Mouse (Mus musculus) CH12.LX (cell line): ENCODE measurements around the gene Syap1.

Source experiments
- BHLHE40 ChIP-seq: IDR thresholded peaks from 2 replicates; pipeline ENCODE4 v1.6.1; 2011; ENCODE audit warnings: mild to moderate bottlenecking, low read depth, low read length, improper control_type of control experiment
- CHD1 ChIP-seq: IDR thresholded peaks from 2 replicates; pipeline ENCODE4 v1.6.1; 2012; ENCODE audit warnings: low read depth, low read length, improper control_type of control experiment, inconsistent platforms
- CTCF ChIP-seq, 2 experiments: IDR thresholded peaks in 1 of 2; conservative IDR thresholded peaks in 1 of 2; 2 replicates each; pipeline ENCODE4 v1.5.1; 2011 to 2012; ENCODE audit warnings: low read depth in 2 of 2, low read length in 2 of 2, improper control_type of control experiment in 1 of 2, inconsistent platforms in 1 of 2, mild to moderate bottlenecking in 1 of 2, moderate library complexity in 1 of 2
- E2F4 ChIP-seq: IDR thresholded peaks from 2 replicates; pipeline ENCODE4 v1.6.1; 2011; ENCODE audit warnings: low read depth, low read length, improper control_type of control experiment; ENCODE audit not compliant: insufficient replicate concordance
- EP300 ChIP-seq: IDR thresholded peaks from 2 replicates; pipeline ENCODE4 v1.6.1; 2011; ENCODE audit warnings: low read length, improper control_type of control experiment
- ETS1 ChIP-seq: conservative IDR thresholded peaks from 2 replicates; pipeline ENCODE4 v1.6.1; 2012; ENCODE audit warnings: low read depth, mild to moderate bottlenecking, inconsistent platforms, low read length, improper control_type of control experiment, moderate library complexity
- MAZ ChIP-seq: IDR thresholded peaks from 2 replicates; pipeline ENCODE4 v1.6.1; 2012; ENCODE audit warnings: low read depth, mild to moderate bottlenecking, inconsistent platforms, low read length, improper control_type of control experiment, moderate library complexity
- RAD21 ChIP-seq: IDR thresholded peaks from 2 replicates; pipeline ENCODE4 v1.6.1; 2011; ENCODE audit warnings: low read depth, mild to moderate bottlenecking, low read length, improper control_type of control experiment, moderate library complexity
- RCOR1 ChIP-seq: conservative IDR thresholded peaks from 2 replicates; pipeline ENCODE4 v1.6.1; 2012; ENCODE audit warnings: low read depth, mild to moderate bottlenecking, inconsistent platforms, low read length, improper control_type of control experiment
- TBP ChIP-seq: conservative IDR thresholded peaks from 2 replicates; pipeline ENCODE4 v1.6.1; 2011; ENCODE audit warnings: low read depth, low read length, improper control_type of control experiment
- TCF12 ChIP-seq: IDR thresholded peaks from 2 replicates; pipeline ENCODE4 v1.6.1; 2014; ENCODE audit warnings: low read depth, mild to moderate bottlenecking, inconsistent platforms, low read length, improper control_type of control experiment
- USF1 ChIP-seq: IDR thresholded peaks from 2 replicates; pipeline ENCODE4 v1.6.1; 2014; ENCODE audit warnings: low read depth, mild to moderate bottlenecking, inconsistent platforms, low read length, improper control_type of control experiment
- ZMIZ1 ChIP-seq: IDR thresholded peaks from 2 replicates; pipeline ENCODE4 v1.6.1; 2012; ENCODE audit warnings: low read depth, mild to moderate bottlenecking, inconsistent platforms, low read length, improper control_type of control experiment

DNA sequence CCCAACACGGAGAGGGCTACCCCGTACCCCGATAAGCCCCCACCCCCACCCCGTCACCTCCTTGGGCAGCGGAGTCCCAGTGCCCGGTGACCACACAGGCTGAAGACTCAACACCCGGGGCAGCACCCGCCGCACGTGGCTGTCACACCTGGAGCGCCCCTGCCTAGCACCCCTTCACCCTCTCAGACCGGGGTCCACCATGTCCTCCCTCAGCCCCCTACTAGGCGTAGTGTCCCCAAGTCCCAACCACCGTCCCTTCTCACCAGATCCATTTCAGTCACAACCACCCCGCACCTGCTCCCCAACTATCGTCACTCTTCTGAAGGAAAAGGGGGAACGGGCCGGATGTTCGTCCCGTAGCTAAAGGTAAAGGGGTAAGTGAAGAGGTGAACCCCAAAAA lies 59.5 kb downstream of the Syap1 start:
- no peak for TF ChIP-seq RCOR1
- no peak for TF ChIP-seq EP300
- TF ChIP-seq ZMIZ1 = no peak
- TF ChIP-seq CTCF (conservative IDR thresholded peaks at IDR 0.05 in 1 of 2, IDR thresholded peaks at IDR 0.05 in 1 of 2; ENCODE audit: low read depth in 2 of 2, low read length in 2 of 2) = no peak
- no peak for TF ChIP-seq USF1
- TF ChIP-seq ETS1 = no peak
- TF ChIP-seq TBP = no peak
- no peak for TF ChIP-seq E2F4
- no peak for TF ChIP-seq MAZ
- TF ChIP-seq CHD1 = no peak
- no peak for TF ChIP-seq RAD21
- no peak for TF ChIP-seq TCF12
- TF ChIP-seq BHLHE40 = no peak
